In genomic region chr3:152159321-152159720, GRCm38 (mm10) we compare ENCODE assay signal across 27 mouse cellular contexts. TPM values are rescaled to one million over a fixed set of nuclear protein-coding genes. Genes with fewer than 3 reads are reported as not detected.
DNase-seq lines count a peak whose midpoint lies in the region; ATAC-seq and TF ChIP-seq lines count a peak whose summit lies in the region.
"Had no signal": no experiment of that assay in that cellular context is flagged by ENCODE, and none has a peak within 500 bp of the region (broad histone marks: within the 10 kb centered on the region; RNA-seq: fewer than 3 reads in every experiment).

No protein-coding gene starts in this region.

- no peak for TF ChIP-seq CTCF in layer of hippocampus, adult 2 months (conservative IDR thresholded peaks at IDR 0.05)

- no peaks in the 10 kb centered on the region for H3K9me3 ChIP-seq in forebrain, embryonic 14.5 days (replicated peaks; ENCODE audit: control insufficient read depth, low read length)
- no peaks in the 10 kb centered on the region for H3K9me3 ChIP-seq in forebrain, embryonic 10.5 days
- H3K9me3 ChIP-seq in neural tube, embryonic 13.5 days: no peaks in the 10 kb centered on the region
- H3K9me3 ChIP-seq in neural tube, embryonic 15.5 days (replicated peaks): no peaks in the 10 kb centered on the region
- H3K9me3 ChIP-seq: heart, embryonic 10.5 days; heart, embryonic 15.5 days; limb, embryonic 12.5 days had no signal

- DNase-seq in forebrain, embryonic 14.5 days (ENCODE audit: low spot score): no peak
- DNase-seq in forebrain, embryonic 10.5 days (ENCODE audit: extremely low spot score, low spot score): no peak
- DNase-seq in layer of hippocampus, adult 2 months (ENCODE audit: low spot score in 2 of 2): no peak
- no peak for DNase-seq in layer of hippocampus, postnatal 25 days (ENCODE audit: extremely low spot score in 1 of 2, low spot score in 1 of 2)
- DNase-seq in embryo, embryonic 11 days: no peak
- no peak for DNase-seq in lung, postnatal 4 days
- DNase-seq: adrenal gland, postnatal 10 days; cerebellum, adult 11 months; cerebellum, adult 9-11 months; gastrocnemius, postnatal 10 days; heart, postnatal 36 days; kidney, postnatal 14 days; liver, postnatal 0 days; spleen, adult 18-20 months; thymus, postnatal 14 days had no signal

- no peak overlapping the region for H3K4me2 ChIP-seq in forebrain, embryonic 14.5 days (ENCODE audit: low read length)
- H3K4me2 ChIP-seq in neural tube, embryonic 13.5 days: no peak overlapping the region
- H3K4me2 ChIP-seq in neural tube, embryonic 15.5 days: no peak overlapping the region
- H3K4me2 ChIP-seq: heart, embryonic 15.5 days; limb, embryonic 12.5 days had no signal

- peak; percentile 40; the same call in 1 of the 2 replicates for ATAC-seq in forebrain, embryonic 14.5 days
- ATAC-seq in neural tube, embryonic 13.5 days (ENCODE audit: low read depth): peak; percentile 28; the same call in 1 of the 2 replicates
- no peak for ATAC-seq in neural tube, embryonic 15.5 days (ENCODE audit: low FRiP score)
- ATAC-seq: intestine, postnatal 0 days; liver, postnatal 0 days; midbrain, embryonic 16.5 days; Patski had no signal

- no peaks in the 10 kb centered on the region for H3K27me3 ChIP-seq in forebrain, embryonic 14.5 days (replicated peaks; ENCODE audit: control insufficient read depth, insufficient read depth, low read length)
- peaks cover 23% of the 10 kb centered on the region for H3K27me3 ChIP-seq in forebrain, embryonic 10.5 days (ENCODE audit: poor library complexity, severe bottlenecking)
- H3K27me3 ChIP-seq in neural tube, embryonic 13.5 days: no peaks in the 10 kb centered on the region; the same call in 1 of the 2 replicates
- H3K27me3 ChIP-seq in neural tube, embryonic 15.5 days (replicated peaks): no peaks in the 10 kb centered on the region
- H3K27me3 ChIP-seq: heart, embryonic 15.5 days; Patski had no signal

- H3K36me3 ChIP-seq in forebrain, embryonic 14.5 days (ENCODE audit: control insufficient read depth, insufficient read depth, low read length): no peaks in the 10 kb centered on the region
- H3K36me3 ChIP-seq in forebrain, embryonic 10.5 days (replicated peaks): no peaks in the 10 kb centered on the region
- H3K36me3 ChIP-seq in neural tube, embryonic 13.5 days: no peaks in the 10 kb centered on the region
- H3K36me3 ChIP-seq in neural tube, embryonic 15.5 days: no peaks in the 10 kb centered on the region
- H3K36me3 ChIP-seq: heart, embryonic 10.5 days; heart, embryonic 15.5 days; limb, embryonic 12.5 days had no signal

- no peaks in the 10 kb centered on the region; the same call in 1 of the 2 replicates for H3K4me1 ChIP-seq in forebrain, embryonic 14.5 days (ENCODE audit: control insufficient read depth, insufficient read depth, low read length)
- no peaks in the 10 kb centered on the region for H3K4me1 ChIP-seq in forebrain, embryonic 10.5 days
- H3K4me1 ChIP-seq in neural tube, embryonic 13.5 days (replicated peaks): peaks cover 4% of the 10 kb centered on the region; the same call in 1 of the 2 replicates
- H3K4me1 ChIP-seq in neural tube, embryonic 15.5 days: peaks cover 7% of the 10 kb centered on the region; the same call in 1 of the 2 replicates
- H3K4me1 ChIP-seq: limb, embryonic 12.5 days had no signal

- H3K27ac ChIP-seq in forebrain, embryonic 14.5 days (ENCODE audit: low read depth, low read length): no peak overlapping the region
- H3K27ac ChIP-seq in forebrain, embryonic 10.5 days: no peak overlapping the region
- H3K27ac ChIP-seq in layer of hippocampus, adult 2 months: peak overlapping the region; percentile 6; the same call in 1 of the 2 replicates
- no peak overlapping the region for H3K27ac ChIP-seq in neural tube, embryonic 13.5 days (replicated peaks)
- no peak overlapping the region for H3K27ac ChIP-seq in neural tube, embryonic 15.5 days (replicated peaks)
- H3K27ac ChIP-seq: heart, embryonic 10.5 days; heart, embryonic 15.5 days; left cerebral cortex, adult 2 months; limb, embryonic 12.5 days; macrophage had no signal

- no peak overlapping the region for H3K9ac ChIP-seq in forebrain, embryonic 14.5 days (ENCODE audit: low read length)
- no peak overlapping the region for H3K9ac ChIP-seq in neural tube, embryonic 13.5 days
- no peak overlapping the region for H3K9ac ChIP-seq in neural tube, embryonic 15.5 days (replicated peaks)
- H3K9ac ChIP-seq: heart, embryonic 15.5 days; limb, embryonic 12.5 days; liver, postnatal 0 days had no signal

- no peak overlapping the region for H3K4me3 ChIP-seq in forebrain, embryonic 14.5 days (ENCODE audit: low read depth, low read length)
- H3K4me3 ChIP-seq in forebrain, embryonic 10.5 days: no peak overlapping the region
- no peak overlapping the region for H3K4me3 ChIP-seq in layer of hippocampus, adult 2 months
- H3K4me3 ChIP-seq in neural tube, embryonic 13.5 days: no peak overlapping the region
- no peak overlapping the region for H3K4me3 ChIP-seq in neural tube, embryonic 15.5 days (replicated peaks)
- H3K4me3 ChIP-seq: heart, embryonic 10.5 days; heart, embryonic 15.5 days; left cerebral cortex, adult 2 months; limb, embryonic 12.5 days; myocyte had no signal

RNA-seq across cellular contexts. Expression of gene Gipc2, which starts 6.7 kb away (rescaled TPM):
- polyA plus RNA-seq in forebrain, embryonic 14.5 days (2014; fragmentation: Nextera tagmentation; extraction: Ambion mirVana): 3.1 and 4.7 TPM in 2 replicates
- polyA plus RNA-seq in forebrain, embryonic 10.5 days (2016; fragmentation: Nextera tagmentation; extraction: Ambion mirVana): 1.9 and 3.5 TPM in 2 replicates
- 1 to 10 TPM in 1 of 2 experiments, under 1 TPM in 1; 0.98 to 1.3 TPM for total RNA-seq in layer of hippocampus, adult 2 months (2021)
- 1 to 10 TPM; 1.0 to 1.9 TPM for total RNA-seq in layer of hippocampus, postnatal 25 days (2021)
- polyA plus RNA-seq in neural tube, embryonic 13.5 days (2015; fragmentation: Nextera tagmentation; extraction: Ambion mirVana): 4.4 and 5.7 TPM in 2 replicates
- 11.4 and 19.3 TPM in 2 replicates for polyA plus RNA-seq in neural tube, embryonic 15.5 days (2015; fragmentation: Nextera tagmentation; extraction: Ambion mirVana)
- total RNA-seq: megakaryocyte-erythroid progenitor cell, adult 5-6 weeks had no signal
- polyA plus RNA-seq: macrophage had no signal

RNA-seq across cellular contexts. Expression of gene Dnajb4, which starts 50.8 kb away (rescaled TPM):
- 21.6 and 28.2 TPM in 2 replicates for polyA plus RNA-seq in forebrain, embryonic 14.5 days (2014; fragmentation: Nextera tagmentation; extraction: Ambion mirVana)
- polyA plus RNA-seq in forebrain, embryonic 10.5 days (2016; fragmentation: Nextera tagmentation; extraction: Ambion mirVana): 16.2 and 18.8 TPM in 2 replicates
- 10 to 100 TPM; 61.5 to 62.6 TPM for total RNA-seq in layer of hippocampus, adult 2 months (2021)
- 10 to 100 TPM; 59.0 to 59.1 TPM for total RNA-seq in layer of hippocampus, postnatal 25 days (2021)
- 38.5 and 43.4 TPM in 2 replicates for polyA plus RNA-seq in neural tube, embryonic 13.5 days (2015; fragmentation: Nextera tagmentation; extraction: Ambion mirVana)
- 45.6 and 48.7 TPM in 2 replicates for polyA plus RNA-seq in neural tube, embryonic 15.5 days (2015; fragmentation: Nextera tagmentation; extraction: Ambion mirVana)

RNA-seq across cellular contexts. Expression of gene Fubp1, which starts 50.9 kb away (rescaled TPM):
- polyA plus RNA-seq in forebrain, embryonic 14.5 days (2014; fragmentation: Nextera tagmentation; extraction: Ambion mirVana): 292 and 293 TPM in 2 replicates
- polyA plus RNA-seq in forebrain, embryonic 10.5 days (2016; fragmentation: Nextera tagmentation; extraction: Ambion mirVana): 444 and 478 TPM in 2 replicates
- total RNA-seq in layer of hippocampus, adult 2 months (2021): 100 to 1,000 TPM; 123 to 140 TPM
- total RNA-seq in layer of hippocampus, postnatal 25 days (2021): 100 to 1,000 TPM; 100 to 138 TPM
- 267 and 280 TPM in 2 replicates for polyA plus RNA-seq in neural tube, embryonic 13.5 days (2015; fragmentation: Nextera tagmentation; extraction: Ambion mirVana)
- polyA plus RNA-seq in neural tube, embryonic 15.5 days (2015; fragmentation: Nextera tagmentation; extraction: Ambion mirVana): 184 and 185 TPM in 2 replicates
